Mouse (Mus musculus) neutrophil, adult 5-6 weeks (primary cell): ENCODE data around the gene Otud5. TPM values are rescaled to one million over a fixed set of nuclear protein-coding genes. Genes with fewer than 3 reads are reported as not detected.

Experiments used
- total RNA-seq: library from RNA; stranded (forward); fragments of 200-1000 nt; gene quantifications from 2 replicates; pipeline ENCODE4 v1.2.3, GENCODE M21; 2017

Gene Otud5
- total RNA-seq, 1 experiment from 2014 or later = 200 TPM

Other genes starting within 250 kb of the Otud5 start
- 11.5 and 17.5 TPM in 2 replicates for gene Ccdc22, start 235.8 kb upstream of the Otud5 start, total RNA-seq
- gene Cacna1f, start 234.3 kb upstream of the Otud5 start, total RNA-seq = not detected in 2 replicates
- 0.93 and 1.8 TPM in 2 replicates for gene Syp, start 202.9 kb upstream of the Otud5 start, total RNA-seq
- gene Prickle3, start 184.1 kb upstream of the Otud5 start, total RNA-seq = 37.0 and 40.0 TPM in 2 replicates
- 137 and 138 TPM in 2 replicates for gene Plp2, start 170.0 kb upstream of the Otud5 start, total RNA-seq
- gene Magix, start 160.1 kb upstream of the Otud5 start, total RNA-seq = 1.4 TPM in 1 of 2 replicates, not detected in the other
- 67.2 and 69.5 TPM in 2 replicates for gene Gpkow, start 144.2 kb upstream of the Otud5 start, total RNA-seq
- gene Wdr45, start 127.0 kb upstream of the Otud5 start, total RNA-seq = 80.8 and 86.0 TPM in 2 replicates
- gene Gm45208, start 119.1 kb upstream of the Otud5 start, total RNA-seq = 3.0 TPM in 1 of 2 replicates, not detected in the other
- 4.4 and 7.1 TPM in 2 replicates for gene Praf2, start 112.9 kb upstream of the Otud5 start, total RNA-seq
- 2.7 TPM in 1 of 2 replicates, not detected in the other for gene Ccdc120, start 90.5 kb upstream of the Otud5 start, total RNA-seq
- gene Tfe3, start 78.8 kb upstream of the Otud5 start, total RNA-seq = 30.7 and 40.0 TPM in 2 replicates
- 261 and 293 TPM in 2 replicates for gene Gripap1, start 51.6 kb upstream of the Otud5 start, total RNA-seq
- gene Kcnd1, start 19.1 kb upstream of the Otud5 start, total RNA-seq = 2.2 and 2.6 TPM in 2 replicates
- gene Pim2, start 36.9 kb downstream of the Otud5 start, total RNA-seq = 9.3 and 9.5 TPM in 2 replicates
- gene Slc35a2, start 42.7 kb downstream of the Otud5 start, total RNA-seq = 23.4 and 25.0 TPM in 2 replicates
- gene Pqbp1, start 57.9 kb downstream of the Otud5 start, total RNA-seq = 190 and 213 TPM in 2 replicates
- gene Timm17b, start 58.0 kb downstream of the Otud5 start, total RNA-seq = 33.0 and 43.4 TPM in 2 replicates
- gene Gm10491, start 66.5 kb downstream of the Otud5 start, total RNA-seq = not detected in 2 replicates
- gene Gm10490, start 68.2 kb downstream of the Otud5 start, total RNA-seq = 1.9 TPM in 1 of 2 replicates, not detected in the other
- not detected in 2 replicates for gene Pcsk1n, start 78.5 kb downstream of the Otud5 start, total RNA-seq
- gene Eras, start 87.2 kb downstream of the Otud5 start, total RNA-seq = not detected in 2 replicates
- gene Hdac6, start 106.5 kb downstream of the Otud5 start, total RNA-seq = 6.4 and 9.7 TPM in 2 replicates
- 1.4 and 2.0 TPM in 2 replicates for gene Gata1, start 136.7 kb downstream of the Otud5 start, total RNA-seq
- not detected in 2 replicates for gene Glod5, start 177.1 kb downstream of the Otud5 start, total RNA-seq
- 19.5 and 22.6 TPM in 2 replicates for gene Suv39h1, start 233.4 kb downstream of the Otud5 start, total RNA-seq
- 179 and 193 TPM in 2 replicates for gene Was, start 249.1 kb downstream of the Otud5 start, total RNA-seq